Mouse (Mus musculus): ENCODE data around the gene Dis3l2.

- TF ChIP-seq EP300 (IDR thresholded peaks at IDR 0.05; ENCODE audit: low read depth) (no peak), CTCF (IDR thresholded peaks at IDR 0.05; ENCODE audit: low read depth) (no peak)
Observed at GRCm38 (mm10) chr1:87028786-87029185, 325.2 kb downstream of the Dis3l2 start.
